Mouse (Mus musculus) heart, adult 9 months (tissue): ENCODE measurements around the gene Mindy3.

Source experiments
- DNase-seq, 2 experiments: peaks; one replicate each; pipeline ENCODE4 v3.0.0; 2022; ENCODE audit warnings: low spot score in 2 of 2

Mindy3 gene

GRCm38 (mm10) chr2:12371401-12371800, 47.9 kb downstream of the Mindy3 start:
- DNase-seq: no peak

- no peak for DNase-seq
Observed at GRCm38 (mm10) chr2:12368451-12368850, 50.8 kb downstream of the Mindy3 start.

- DNase-seq: no peak
Observed at GRCm38 (mm10) chr2:12368016-12368415, 51.3 kb downstream of the Mindy3 start.

- DNase-seq: no peak
Observed at GRCm38 (mm10) chr2:12361310-12361709, 58.0 kb downstream of the Mindy3 start.

GRCm38 (mm10) chr2:12354837-12355236, 64.4 kb downstream of the Mindy3 start:
- no peak for DNase-seq

- no peak for DNase-seq
Observed at GRCm38 (mm10) chr2:12348914-12349313, 70.4 kb downstream of the Mindy3 start.

GRCm38 (mm10) chr2:12331962-12332361, 87.3 kb downstream of the Mindy3 start:
- DNase-seq: no peak

- DNase-seq: no peak
Observed at GRCm38 (mm10) chr2:12329620-12330019, 89.7 kb downstream of the Mindy3 start.

- DNase-seq: no peak
Observed at GRCm38 (mm10) chr2:12329068-12329407, 90.2 kb downstream of the Mindy3 start.

- DNase-seq: no peak
Observed at GRCm38 (mm10) chr2:12328355-12329067, 90.8 kb downstream of the Mindy3 start.

GRCm38 (mm10) chr2:12327691-12328354, 91.4 kb downstream of the Mindy3 start:
- no peak for DNase-seq

- no peak for DNase-seq
Observed at GRCm38 (mm10) chr2:12327216-12327615, 92.1 kb downstream of the Mindy3 start.

GRCm38 (mm10) chr2:12325868-12326267, 93.4 kb downstream of the Mindy3 start:
- peak; percentile 56 to 66 for DNase-seq

- DNase-seq: peak; percentile 84 to 91
Observed at GRCm38 (mm10) chr2:12325417-12325816, 93.9 kb downstream of the Mindy3 start.

GRCm38 (mm10) chr2:12320914-12321313, 98.4 kb downstream of the Mindy3 start:
- no peak for DNase-seq

- DNase-seq: no peak
Observed at GRCm38 (mm10) chr2:12318715-12319114, 100.6 kb downstream of the Mindy3 start.

- DNase-seq: peak; percentile 54
Observed at GRCm38 (mm10) chr2:12318036-12318435, 101.2 kb downstream of the Mindy3 start.

GRCm38 (mm10) chr2:12317343-12317742, 101.9 kb downstream of the Mindy3 start:
- peak; percentile 69 to 83 for DNase-seq

- DNase-seq: peak; percentile 31 to 53
Observed at GRCm38 (mm10) chr2:12316361-12316760, 102.9 kb downstream of the Mindy3 start.

- DNase-seq: no peak
Observed at GRCm38 (mm10) chr2:12314028-12314427, 105.2 kb downstream of the Mindy3 start.

- DNase-seq: no peak
Observed at GRCm38 (mm10) chr2:12308466-12308865, 110.8 kb downstream of the Mindy3 start.

GRCm38 (mm10) chr2:12307311-12307710, 112.0 kb downstream of the Mindy3 start:
- peak; percentile 33 to 38 for DNase-seq

- no peak for DNase-seq
Observed at GRCm38 (mm10) chr2:12305064-12305650, 114.1 kb downstream of the Mindy3 start.
